Mouse (Mus musculus) common myeloid progenitor, adult 5-6 weeks (primary cell): ENCODE results near the gene Cep78. TPM values are rescaled to one million over a fixed set of nuclear protein-coding genes. Genes with fewer than 3 reads are reported as not detected.

ENCODE experiments used
- ATAC-seq: replicated peaks from 2 replicates; pipeline ENCODE4 v1.8.0; 2016; ENCODE audit warnings: low read depth, mild to moderate bottlenecking, moderate TSS enrichment, inconsistent platforms; ENCODE audit not compliant: poor library complexity, severe bottlenecking
- total RNA-seq: library from RNA; stranded (forward); fragments of 200-1000, 187-1606 nt; gene quantifications from 2 replicates; pipeline ENCODE4 v1.2.3, GENCODE M21; 2017

Cep78 gene
- 17.7 and 19.7 TPM in 2 replicates for total RNA-seq

DNA sequence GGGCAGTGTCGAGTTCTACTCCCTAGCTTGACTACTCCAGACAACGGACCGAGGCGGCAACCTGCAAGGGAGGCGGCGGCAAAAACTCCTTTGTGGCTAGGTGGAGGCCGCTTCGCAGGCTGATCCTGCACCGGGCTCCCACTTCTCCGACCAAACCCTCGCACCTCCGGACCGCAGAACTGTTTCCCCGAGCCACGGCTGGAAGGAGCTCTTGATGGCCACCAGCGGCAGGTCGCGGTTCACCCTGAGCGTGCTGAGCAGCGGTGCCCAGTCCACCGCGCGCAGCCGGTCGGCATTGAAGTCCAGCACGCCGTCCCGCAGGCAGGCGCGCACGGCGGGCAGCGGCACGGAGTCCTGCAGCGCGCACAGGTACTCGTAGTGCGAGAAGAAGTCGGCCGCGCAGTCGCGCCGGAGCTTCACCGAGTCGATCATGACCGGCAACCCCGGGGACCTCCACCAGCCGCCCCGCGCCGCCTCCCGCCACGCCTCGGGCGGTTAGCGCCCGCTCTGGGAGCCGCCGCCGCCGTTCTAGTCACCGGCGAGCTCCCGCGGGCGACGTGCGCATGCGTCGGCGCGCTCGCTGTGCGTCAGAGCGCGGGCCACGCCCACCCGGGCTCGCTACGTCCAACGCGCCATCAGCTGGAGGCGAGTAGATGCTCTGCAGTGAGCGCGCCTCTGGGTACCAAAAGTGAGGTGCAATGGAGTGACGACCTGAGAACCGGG is at the start of gene Cep78:
Gene Cep78, minus strand, starts transcription at position 541 of the 723 bp plus-strand sequence.
- ATAC-seq = peak; percentile 84

DNA sequence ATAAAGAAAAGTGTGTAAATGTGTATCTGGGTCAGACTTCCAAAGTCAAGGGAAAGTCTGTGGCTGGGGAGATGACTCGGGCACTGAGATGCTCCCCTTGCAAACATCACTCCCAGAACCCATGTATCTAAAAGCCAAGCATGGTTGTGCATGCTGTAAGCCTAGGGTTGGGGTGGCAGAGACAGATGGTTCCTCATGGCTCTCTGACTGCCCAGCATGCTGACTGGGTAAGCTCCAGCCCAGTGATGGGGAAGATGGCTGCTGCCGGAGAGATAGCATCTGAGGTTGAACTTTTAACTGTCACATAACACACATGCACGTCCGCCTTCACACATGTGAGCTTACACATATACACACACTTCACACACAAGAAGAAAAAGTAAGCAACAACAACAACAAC is 46.5 kb upstream of the Cep78 start:
- no peak for ATAC-seq

DNA sequence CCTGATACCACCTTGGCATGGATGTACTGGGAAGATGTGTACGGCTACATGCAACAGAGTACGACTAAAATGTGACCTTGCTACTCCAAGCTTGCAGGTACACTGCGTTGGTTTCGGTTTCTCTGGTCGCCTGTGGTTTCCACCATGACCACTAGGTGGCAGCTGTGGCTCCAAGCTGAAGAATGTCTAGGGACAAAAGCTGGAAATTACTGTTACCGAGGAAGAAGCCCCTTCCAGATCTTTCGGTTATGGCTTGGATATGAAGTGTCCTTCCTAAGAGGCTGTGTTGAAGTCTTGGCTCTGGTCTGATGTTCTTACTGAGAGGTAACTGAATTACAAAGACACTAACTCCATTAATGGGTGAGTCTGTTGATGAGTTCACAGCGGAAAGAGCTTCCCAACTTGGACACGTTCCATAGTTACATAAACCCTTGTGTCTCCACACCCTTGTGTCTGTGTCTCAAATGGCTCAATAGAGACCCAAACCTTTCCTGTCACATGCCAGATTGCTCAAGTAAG is 44.5 kb upstream of the Cep78 start:
- peak; percentile 100 for ATAC-seq

DNA sequence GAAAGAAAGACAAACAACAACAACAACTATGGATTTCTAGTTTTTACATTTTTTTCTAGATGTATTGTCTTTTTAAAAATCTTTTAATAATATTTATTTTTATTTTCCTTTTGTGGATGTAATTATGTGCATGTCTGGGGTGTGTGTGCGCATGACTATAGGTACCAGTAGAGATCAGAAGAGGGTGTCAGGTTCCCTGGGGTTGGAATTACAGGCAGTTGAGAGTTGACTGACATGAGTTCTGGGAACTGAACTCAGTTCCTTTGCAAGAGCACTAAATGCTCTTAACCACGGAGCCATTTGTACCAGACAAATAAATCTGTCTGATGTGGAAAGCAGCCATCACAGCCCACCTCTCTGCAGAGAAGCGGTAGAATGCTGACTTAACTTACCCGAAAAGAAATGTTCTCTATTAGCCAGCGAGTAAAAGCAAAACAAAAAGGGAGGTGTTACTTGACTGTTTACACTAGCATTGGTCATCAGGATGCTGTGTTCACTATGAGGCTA is 44.0 kb upstream of the Cep78 start:
- ATAC-seq = peak; percentile 33

DNA sequence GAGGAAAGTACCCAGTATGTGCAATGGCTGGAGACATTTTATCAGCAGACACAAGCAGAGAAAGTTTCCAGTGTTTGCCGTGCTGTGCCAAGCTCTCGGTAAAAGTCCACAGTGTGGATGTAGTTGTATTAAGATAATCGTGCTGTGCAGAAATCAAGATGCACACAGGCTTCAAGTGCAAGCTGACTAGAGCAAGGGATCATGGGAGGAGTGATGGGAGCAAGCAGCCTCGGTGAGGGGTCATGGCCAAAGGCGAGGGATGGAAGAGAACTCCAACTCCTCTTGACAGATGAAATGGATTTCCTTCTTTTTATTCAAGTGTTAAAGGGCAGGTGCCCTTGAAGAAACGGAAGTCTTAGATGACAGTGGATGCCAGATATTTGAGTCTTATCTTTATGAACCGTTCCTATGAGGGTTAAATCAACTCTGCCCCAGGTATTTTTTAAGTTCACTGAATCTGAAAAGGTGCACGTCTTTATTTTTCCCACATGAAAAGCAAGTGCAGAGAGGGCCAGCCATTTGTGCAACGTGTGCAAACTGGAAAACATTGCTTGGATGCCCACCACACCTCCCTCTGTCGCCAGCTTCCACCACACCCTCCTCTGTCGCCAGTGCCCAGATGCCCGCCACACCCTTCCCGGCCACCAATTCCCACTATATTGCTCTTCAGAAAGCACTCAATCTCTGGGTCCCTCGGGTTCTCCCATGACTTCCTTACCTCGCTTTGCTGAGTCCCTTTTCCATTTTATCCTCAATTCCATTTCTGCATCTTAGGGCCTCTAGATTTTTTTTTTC is 43.3 kb upstream of the Cep78 start:
- no peak for ATAC-seq

DNA sequence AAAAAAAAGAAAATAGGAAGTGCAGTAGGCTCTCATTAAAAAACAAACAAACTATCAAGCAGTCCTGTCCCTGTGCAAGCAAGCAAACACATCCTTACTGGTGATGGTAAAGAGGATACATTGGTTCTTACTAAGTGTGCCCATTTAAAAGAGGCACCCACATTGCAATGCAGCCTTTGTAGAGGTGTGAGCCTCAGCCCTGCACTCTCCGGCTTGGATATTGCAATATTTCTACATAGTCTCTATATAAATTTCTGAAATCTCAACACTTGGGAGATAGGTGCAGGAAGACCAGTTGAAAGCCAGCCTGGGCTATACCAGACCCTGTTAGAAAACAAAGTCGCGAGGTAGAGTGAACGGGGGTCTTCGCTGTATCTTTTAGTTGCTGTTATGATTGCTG is 41.5 kb upstream of the Cep78 start:
- ATAC-seq = no peak

DNA sequence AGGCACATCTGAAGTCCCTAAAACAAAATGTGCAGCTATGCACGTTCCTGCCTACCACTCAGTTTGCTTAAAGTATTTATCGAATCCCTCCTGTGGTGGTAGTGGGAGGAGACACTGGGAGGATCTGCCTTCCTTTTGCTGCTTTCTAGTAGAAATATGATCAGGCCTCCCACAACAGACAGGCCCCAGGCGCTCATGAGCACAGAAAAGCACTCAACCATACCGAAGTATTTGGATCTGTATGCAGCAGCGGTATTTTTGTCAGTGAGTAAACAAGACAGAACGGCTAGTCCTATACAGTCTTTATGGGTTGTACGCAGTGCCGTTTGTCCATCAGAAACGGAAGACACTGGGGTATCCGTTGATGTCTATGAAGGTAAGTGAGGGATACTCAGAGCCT is 37.4 kb upstream of the Cep78 start:
- no peak for ATAC-seq

DNA sequence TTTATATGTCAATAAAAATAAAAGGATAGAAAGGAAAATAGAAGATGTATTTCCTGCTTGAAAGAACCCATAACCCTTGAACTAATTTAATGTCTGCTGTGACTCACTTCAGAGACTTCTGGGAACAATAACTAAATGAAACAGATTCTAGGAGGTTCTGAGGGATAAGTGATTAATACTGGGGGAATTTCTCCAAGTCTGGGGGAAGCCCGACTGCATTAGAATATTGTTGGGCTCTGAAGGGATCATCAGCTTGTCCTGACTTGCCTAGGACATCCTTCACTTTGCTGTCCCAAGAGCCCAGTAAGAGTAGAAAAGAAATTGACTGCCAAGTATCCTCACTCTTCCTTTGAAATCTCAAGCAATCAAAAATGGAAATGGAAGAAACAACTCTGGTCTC is 31.4 kb upstream of the Cep78 start:
- no peak for ATAC-seq

DNA sequence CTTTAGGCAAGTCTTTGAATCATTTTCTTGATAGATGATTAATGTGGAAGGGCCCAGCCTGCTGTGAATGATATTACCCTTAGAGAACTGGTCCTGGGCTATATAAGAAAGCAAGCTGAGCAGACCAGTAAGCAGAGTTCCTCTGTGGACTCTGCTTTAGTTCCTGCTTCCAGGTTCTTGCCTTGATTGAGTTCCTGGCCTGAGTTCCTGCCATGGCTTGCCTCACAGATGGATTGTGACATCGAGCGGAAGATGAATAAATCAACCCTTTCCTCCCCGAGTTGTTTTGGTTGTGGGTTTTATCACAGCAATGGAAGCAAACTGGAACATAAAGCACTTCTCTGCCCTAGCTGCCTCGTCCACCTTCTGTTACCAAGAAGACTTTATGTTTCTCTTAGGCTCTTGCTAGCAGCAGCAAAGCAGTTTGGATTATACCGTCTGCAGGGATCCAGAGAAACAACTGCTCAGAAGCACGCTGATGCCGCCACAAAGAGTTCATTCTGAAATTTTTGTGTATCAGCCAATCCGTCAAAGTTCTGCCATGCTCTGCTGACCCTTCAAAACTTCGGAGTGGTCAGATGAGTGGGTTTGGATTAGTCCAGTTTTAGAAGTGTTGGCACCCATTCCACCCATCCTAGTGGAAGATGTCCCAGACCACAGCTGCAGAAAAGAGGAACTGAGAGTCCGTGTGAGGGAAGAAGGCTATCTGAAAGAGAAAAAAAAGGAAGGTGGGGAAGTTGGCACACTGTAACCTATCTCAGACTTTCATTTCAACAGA is 30.6 kb upstream of the Cep78 start:
- peak; percentile 98 for ATAC-seq

DNA sequence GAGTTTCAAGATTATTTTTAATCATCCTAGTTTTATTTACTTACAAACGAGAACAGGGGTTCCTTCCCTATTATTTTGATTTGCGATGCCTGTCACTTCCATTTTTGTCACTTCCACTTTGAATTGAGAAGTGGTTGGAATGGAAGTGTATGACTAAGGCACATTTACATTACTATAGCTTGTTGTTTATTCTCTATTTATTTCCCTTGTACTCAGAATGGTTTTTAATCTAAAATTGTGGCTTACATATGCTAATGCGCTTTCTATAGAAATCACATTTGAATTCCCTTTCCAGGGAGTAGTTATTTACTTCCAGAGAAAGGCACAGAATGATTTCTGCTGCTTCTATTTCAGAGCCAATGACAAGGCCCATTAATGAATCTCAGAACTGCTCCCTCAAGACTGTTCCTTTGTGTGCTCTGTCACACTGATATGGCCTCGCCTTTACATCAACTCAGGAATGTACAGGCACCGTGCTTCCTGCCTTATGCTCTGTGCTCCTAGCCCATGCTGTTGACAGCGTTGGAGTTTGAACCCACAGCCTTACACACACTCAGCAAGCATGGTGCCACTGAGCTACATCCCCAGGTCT is 25.1 kb upstream of the Cep78 start:
- no peak for ATAC-seq

DNA sequence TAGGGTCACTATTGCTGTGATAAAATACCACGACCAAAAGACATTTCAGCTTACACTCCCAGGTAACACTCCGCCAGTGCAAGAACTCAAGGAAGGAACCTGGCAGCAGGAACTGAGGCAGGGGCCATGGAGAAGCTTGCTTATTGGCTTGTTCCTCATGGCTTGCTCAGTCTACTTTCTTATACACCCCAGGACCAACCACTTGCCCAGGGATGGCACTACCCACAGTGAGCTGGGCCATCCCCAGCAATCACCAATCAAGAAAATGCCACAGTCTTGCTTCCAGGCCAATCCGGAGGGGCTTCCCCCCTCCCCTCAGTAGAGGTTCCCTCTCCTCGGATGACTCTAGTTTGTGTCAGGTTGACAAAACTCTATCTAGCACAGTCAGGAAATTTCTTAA is 24.3 kb upstream of the Cep78 start:
- no peak for ATAC-seq

DNA sequence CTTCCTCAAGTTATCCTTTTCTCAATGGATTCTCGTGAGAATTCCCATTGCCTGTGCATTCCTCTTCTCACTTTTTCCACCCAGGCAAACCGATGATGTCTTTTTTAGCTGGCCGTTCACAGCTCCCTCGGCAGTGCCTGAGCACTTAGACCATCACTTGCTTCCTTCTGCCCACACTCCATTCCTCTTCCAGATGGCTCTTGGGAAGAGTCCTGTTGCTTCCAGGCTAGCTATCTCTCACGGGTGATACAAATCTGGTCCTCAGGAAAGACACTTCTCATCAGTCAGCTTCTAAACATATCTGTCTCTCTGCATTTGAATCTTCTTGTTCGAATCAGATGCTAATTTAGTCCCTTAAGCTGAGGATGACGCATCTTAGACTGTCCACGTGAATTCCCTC is 22.3 kb upstream of the Cep78 start:
- ATAC-seq = no peak

DNA sequence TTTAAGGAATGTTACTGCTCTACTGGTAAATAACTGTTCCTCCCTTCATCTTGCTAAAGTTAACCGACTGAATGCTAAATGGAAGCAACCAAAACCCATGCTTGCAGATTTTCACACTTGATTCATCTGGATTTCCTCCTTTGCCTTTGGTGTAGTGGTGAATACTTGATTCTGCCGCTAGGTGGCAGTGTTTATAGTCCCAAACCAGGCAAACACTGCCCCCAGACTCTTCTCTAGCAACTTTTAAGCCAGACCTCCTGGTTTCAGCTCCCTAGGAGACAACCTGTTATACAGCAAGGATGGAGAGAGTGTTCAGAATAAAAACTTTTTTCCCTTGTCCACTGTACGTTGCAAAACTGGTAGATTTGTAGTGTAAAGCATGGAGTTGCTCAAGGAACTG is 13.4 kb upstream of the Cep78 start:
- peak; percentile 81 for ATAC-seq

DNA sequence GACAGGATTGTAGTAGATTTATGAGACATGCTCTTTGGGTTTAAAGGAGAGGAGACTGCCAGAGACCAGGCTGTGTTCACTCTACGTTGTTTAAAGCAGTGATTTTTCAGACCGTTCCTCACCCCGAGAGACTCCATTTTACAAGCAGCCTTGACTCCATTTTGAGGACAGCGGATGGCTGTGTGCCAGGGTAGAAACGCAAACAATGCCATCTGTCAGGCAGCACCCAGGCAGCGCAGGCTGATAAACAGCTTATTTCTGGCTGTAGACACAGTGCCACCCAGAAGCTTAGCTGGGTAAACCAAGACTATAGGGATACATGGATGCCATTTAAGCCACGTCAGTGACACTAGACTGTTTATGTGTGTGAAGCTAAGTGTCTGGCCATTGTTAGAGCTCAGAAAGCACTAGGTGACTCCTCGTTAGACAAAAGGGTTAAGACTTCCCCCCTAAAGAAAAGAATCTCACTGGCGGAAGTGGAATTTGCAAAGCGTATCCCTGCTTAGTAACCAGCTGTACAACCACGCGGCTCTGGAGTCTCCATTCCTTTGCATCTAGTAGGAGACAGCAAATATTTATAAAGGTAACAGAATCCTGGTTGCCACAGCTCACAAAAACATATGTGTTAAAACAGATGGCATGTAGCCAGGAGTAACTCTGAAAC is 12.2 kb upstream of the Cep78 start:
- no peak for ATAC-seq

DNA sequence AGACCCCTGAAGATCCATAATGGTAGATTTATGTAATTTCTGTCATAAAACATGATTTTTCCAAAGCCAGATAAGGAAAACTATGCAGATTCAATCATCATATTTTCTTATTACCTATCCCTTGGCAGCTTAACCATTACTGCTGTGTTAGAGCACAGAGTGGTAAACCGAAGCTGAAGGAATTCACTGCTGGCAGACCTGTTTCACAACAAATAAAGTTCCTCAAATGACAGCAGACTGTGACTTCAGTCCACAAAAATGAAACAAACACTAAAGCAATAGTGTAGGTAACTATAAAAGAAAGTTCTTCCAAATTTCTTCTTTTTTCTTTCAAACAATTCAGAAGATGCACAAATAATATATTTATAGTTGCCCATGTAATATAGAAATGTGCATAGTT is 5.3 kb upstream of the Cep78 start:
- no peak for ATAC-seq

DNA sequence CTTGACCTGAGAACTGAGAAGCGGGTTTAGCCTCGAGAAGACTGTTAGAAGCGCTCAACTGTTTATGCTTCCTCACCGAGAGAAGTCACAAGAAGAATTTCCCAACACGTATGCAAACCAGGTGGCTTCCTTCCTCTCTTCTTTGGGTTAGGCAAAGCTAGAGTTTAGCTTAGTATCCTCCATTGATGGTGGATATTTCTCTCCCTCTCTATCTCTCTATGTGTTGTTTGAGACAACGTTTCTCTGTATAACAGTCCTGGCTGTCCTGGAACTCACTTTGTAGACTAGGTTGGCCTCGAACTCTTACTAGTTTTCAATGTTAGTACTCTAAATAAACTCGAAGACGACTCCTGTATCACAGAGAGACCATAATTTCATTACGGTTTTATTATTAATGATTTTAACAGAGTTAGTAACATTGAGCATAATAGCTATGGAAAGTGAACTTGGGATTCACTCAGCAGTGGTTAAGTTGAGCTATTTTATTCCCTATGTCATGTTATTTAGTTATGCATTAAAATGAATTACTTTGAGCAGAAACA is 454 bp upstream of the Cep78 start:
- peak; percentile 10; the same call in 1 of the 2 replicates for ATAC-seq

DNA sequence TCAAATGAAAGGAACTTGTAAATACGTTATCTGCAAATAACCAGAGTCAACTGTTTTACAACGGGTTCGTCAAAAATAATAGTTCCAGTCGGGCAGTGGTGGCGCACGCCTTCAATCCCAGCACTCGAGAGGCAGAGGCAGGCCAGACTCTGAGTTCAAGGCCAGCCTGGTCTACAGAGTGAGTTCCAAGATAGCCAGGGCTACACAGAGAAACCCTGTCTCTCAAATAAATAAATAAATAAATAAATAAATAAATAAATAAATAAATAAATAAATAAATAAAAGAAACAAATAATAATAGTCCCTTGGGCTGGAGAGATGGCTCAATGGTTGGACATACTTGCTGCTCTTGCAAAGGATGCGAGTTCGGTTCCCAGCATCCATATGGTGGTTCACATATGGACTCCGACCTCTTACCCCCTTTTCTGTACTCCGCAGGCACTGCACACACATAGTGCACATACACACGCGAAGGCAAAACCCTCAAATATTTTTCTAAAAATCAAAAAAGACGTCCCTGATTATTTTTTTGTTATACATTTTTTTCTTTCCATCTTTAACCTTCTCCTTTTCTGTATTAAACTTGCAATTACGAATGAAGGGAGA is 947 bp downstream of the Cep78 start:
- no peak for ATAC-seq

DNA sequence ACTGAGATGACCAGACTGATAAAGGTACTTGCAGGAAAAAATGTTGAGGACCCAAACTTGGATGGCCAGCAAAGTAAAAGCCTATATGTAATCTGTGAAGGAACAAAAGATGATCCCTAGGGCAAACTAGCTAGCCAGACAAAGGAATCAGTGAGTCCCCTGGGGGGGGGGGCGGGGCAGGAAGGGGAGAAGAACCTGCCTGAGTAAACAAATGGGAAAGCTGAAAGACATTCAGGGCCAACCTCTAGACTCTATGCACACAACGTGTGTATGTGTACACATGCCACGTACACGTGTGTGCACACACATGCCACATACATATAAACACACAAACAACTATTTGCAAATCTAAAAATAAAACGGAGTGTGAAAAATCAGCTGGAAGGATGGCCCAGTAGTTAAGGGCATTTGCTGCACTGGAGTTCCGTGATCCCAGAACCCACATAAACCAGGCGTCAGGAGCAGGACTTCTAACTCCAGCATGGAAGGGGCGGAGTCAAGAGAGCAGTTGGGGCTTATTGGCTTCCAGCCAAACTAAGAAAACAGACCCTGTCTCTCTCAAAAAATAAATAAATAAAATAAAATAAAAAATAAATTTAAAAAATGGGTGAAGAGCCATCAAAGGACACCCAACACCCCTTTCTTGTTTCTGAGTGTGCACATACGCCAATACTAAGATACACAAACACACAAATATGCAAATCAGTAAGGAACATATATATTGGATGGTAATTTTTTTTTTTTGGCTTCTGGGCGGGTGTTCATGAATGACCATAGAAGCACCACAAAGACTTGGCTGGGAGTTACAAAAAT is 1.7 kb downstream of the Cep78 start:
- no peak for ATAC-seq
